Mouse (Mus musculus): ENCODE data around the gene Cadm1.

Cadm1 gene

GRCm38 (mm10) chr9:47661611-47662010 lies 131.6 kb downstream of the Cadm1 start:
- DNase-seq (ENCODE audit: low read depth, low spot score): no peak

- no peak for DNase-seq (ENCODE audit: low read depth, low spot score)
Observed at GRCm38 (mm10) chr9:47669206-47669605, 139.2 kb downstream of the Cadm1 start.

GRCm38 (mm10) chr9:47671617-47672016 lies 141.6 kb downstream of the Cadm1 start:
- DNase-seq (ENCODE audit: low read depth, low spot score): no peak

- DNase-seq (ENCODE audit: low read depth, low spot score): no peak
Observed at GRCm38 (mm10) chr9:47674766-47675713, 145.1 kb downstream of the Cadm1 start.

GRCm38 (mm10) chr9:47686881-47687280 lies 156.9 kb downstream of the Cadm1 start:
- DNase-seq (ENCODE audit: low read depth, low spot score): no peak

GRCm38 (mm10) chr9:47687604-47688003 lies 157.6 kb downstream of the Cadm1 start:
- no peak for DNase-seq (ENCODE audit: low read depth, low spot score)

- no peak for DNase-seq (ENCODE audit: low read depth, low spot score)
Observed at GRCm38 (mm10) chr9:47688297-47688696, 158.3 kb downstream of the Cadm1 start.

- no peak for DNase-seq (ENCODE audit: low read depth, low spot score)
Observed at GRCm38 (mm10) chr9:47692911-47693310, 162.9 kb downstream of the Cadm1 start.

- DNase-seq (ENCODE audit: low read depth, low spot score): peak; percentile 40
Observed at GRCm38 (mm10) chr9:47699026-47699425, 169.1 kb downstream of the Cadm1 start.

- no peak for DNase-seq (ENCODE audit: low read depth, low spot score)
Observed at GRCm38 (mm10) chr9:47700021-47700420, 170.0 kb downstream of the Cadm1 start.

- peak; percentile 21 for DNase-seq (ENCODE audit: low read depth, low spot score)
Observed at GRCm38 (mm10) chr9:47703026-47703876, 173.3 kb downstream of the Cadm1 start.

GRCm38 (mm10) chr9:47706341-47706740 lies 176.4 kb downstream of the Cadm1 start:
- no peak for DNase-seq (ENCODE audit: low read depth, low spot score)

- DNase-seq (ENCODE audit: low read depth, low spot score): no peak
Observed at GRCm38 (mm10) chr9:47707326-47707725, 177.4 kb downstream of the Cadm1 start.

- DNase-seq (ENCODE audit: low read depth, low spot score): peak; percentile 74
Observed at GRCm38 (mm10) chr9:47708299-47708698, 178.3 kb downstream of the Cadm1 start.

- no peak for DNase-seq (ENCODE audit: low read depth, low spot score)
Observed at GRCm38 (mm10) chr9:47710946-47711345, 181.0 kb downstream of the Cadm1 start.

GRCm38 (mm10) chr9:47714541-47714940 lies 184.6 kb downstream of the Cadm1 start:
- DNase-seq (ENCODE audit: low read depth, low spot score): no peak

- no peak for DNase-seq (ENCODE audit: low read depth, low spot score)
Observed at GRCm38 (mm10) chr9:47715415-47715814, 185.4 kb downstream of the Cadm1 start.

- no peak for DNase-seq (ENCODE audit: low read depth, low spot score)
Observed at GRCm38 (mm10) chr9:47716883-47717282, 186.9 kb downstream of the Cadm1 start.

GRCm38 (mm10) chr9:47727611-47728010 lies 197.6 kb downstream of the Cadm1 start:
- DNase-seq (ENCODE audit: low read depth, low spot score): no peak

- DNase-seq (ENCODE audit: low read depth, low spot score): no peak
Observed at GRCm38 (mm10) chr9:47728852-47729251, 198.9 kb downstream of the Cadm1 start.

GRCm38 (mm10) chr9:47730247-47730646 lies 200.3 kb downstream of the Cadm1 start:
- no peak for DNase-seq (ENCODE audit: low read depth, low spot score)

- no peak for DNase-seq (ENCODE audit: low read depth, low spot score)
Observed at GRCm38 (mm10) chr9:47733780-47734451, 203.9 kb downstream of the Cadm1 start.
